Mouse (Mus musculus): ENCODE measurements around the gene Cdc42ep5. TPM values are rescaled to one million over a fixed set of nuclear protein-coding genes. Genes with fewer than 3 reads are reported as not detected.

The Cdc42ep5 gene
- polyA plus RNA-seq, 1 experiment from 2014 or later: 23.5 TPM

- Histone ChIP-seq H3K4me3 (peak within 1 kb of the TSS; percentile 68), H3K36me3 (no peaks in the 10 kb centered on the region), H3K27me3 (ENCODE audit: insufficient read depth, poor library complexity, severe bottlenecking) (peaks cover 16% of the 10 kb centered on the region; the same call in 1 of the 2 replicates), H3K27ac (peak within 1 kb of the TSS; percentile 89), H3K4me1 (replicated peaks) (peaks cover 55% of the 10 kb centered on the region), H3K9me3 (no peaks in the 10 kb centered on the region)
- WGBS: under 1% methylated on average over 36 of the region's 37 CpGs
- DNase-seq (ENCODE audit: low spot score): peak; percentile 62
Observed at GRCm38 (mm10) chr7:4119344-4119902, 45.2 kb downstream of the Cdc42ep5 start, which contains the start of gene Ttyh1. Gene Ttyh1, plus strand, starts transcription at chr7:4119408.

GRCm38 (mm10) chr7:4117050-4117814 lies 47.4 kb downstream of the Cdc42ep5 start:
- Histone ChIP-seq H3K27ac (no peak overlapping the region), H3K9me3 (no peaks in the 10 kb centered on the region), H3K36me3 (no peaks in the 10 kb centered on the region), H3K4me1 (replicated peaks) (peaks cover 33% of the 10 kb centered on the region), H3K27me3 (ENCODE audit: insufficient read depth, poor library complexity, severe bottlenecking) (peaks cover 12% of the 10 kb centered on the region; the same call in 1 of the 2 replicates), H3K4me3 (no peak overlapping the region)
- no peak for DNase-seq (ENCODE audit: low spot score)
- WGBS: 71% methylated on average over 8 of the region's 8 CpGs

DNA sequence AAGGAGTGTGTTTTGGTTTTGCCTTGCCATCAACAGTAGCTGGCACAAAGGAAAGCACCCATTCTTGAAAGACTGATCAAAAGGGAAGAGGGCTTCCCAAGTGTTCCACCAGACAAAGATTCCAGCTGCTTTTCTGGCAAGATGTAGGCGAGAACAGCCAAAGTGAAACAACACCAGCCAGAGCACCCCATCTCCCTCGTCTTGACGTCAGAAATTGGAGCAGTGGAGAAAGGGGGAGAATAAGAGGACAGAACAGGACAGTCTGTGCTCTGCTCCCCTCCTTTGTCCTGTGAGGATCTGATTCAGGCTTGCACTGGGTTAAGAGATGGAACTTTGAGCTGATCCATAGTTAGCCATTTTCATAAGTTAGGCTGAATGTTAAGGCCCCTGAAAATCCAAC lies 52.9 kb downstream of the Cdc42ep5 start:
- Histone ChIP-seq H3K36me3 (no peaks in the 10 kb centered on the region), H3K4me3 (no peak overlapping the region), H3K27ac (no peak overlapping the region), H3K4me1 (replicated peaks) (no peaks in the 10 kb centered on the region), H3K27me3 (ENCODE audit: insufficient read depth, poor library complexity, severe bottlenecking) (no peaks in the 10 kb centered on the region), H3K9me3 (no peaks in the 10 kb centered on the region)
- DNase-seq (ENCODE audit: low spot score): no peak
- 60% methylated on average over 3 of the region's 3 CpGs for WGBS

DNA sequence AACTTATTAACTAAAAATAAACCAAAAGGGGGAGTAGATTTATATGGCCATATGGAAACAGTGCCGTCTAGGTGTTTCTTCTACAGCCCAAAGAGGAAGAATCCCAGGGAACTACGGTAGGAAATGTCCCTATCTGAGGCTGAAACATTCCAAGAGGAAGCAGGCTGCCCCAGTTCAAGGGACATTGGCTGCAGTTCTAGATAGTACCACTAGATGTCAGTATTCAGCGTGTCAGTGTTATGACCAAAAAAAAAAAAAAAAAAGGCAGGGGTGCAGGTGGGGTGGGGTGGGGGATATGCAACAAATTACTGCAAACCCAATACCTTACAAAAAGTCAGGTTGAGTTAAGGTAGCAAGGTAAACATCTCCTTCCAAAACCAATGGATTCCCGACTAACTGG lies 61.2 kb downstream of the Cdc42ep5 start:
- Histone ChIP-seq H3K9me3 (no peaks in the 10 kb centered on the region), H3K4me1 (replicated peaks) (no peaks in the 10 kb centered on the region), H3K27me3 (ENCODE audit: insufficient read depth, poor library complexity, severe bottlenecking) (no peaks in the 10 kb centered on the region), H3K27ac (no peak overlapping the region), H3K36me3 (no peaks in the 10 kb centered on the region), H3K4me3 (no peak overlapping the region)
- DNase-seq (ENCODE audit: low spot score): peak; percentile 15
- WGBS: 16% methylated on average over 4 of the region's 4 CpGs

Other genes with a start within 250 kb of the Cdc42ep5 start
- gene Lilra6, start 249.4 kb downstream of the Cdc42ep5 start, polyA plus RNA-seq (2016; fragmentation: Nextera tagmentation; extraction: Ambion mirVana): not detected in 2 replicates
- gene Lair1, start 101.7 kb downstream of the Cdc42ep5 start, polyA plus RNA-seq (2016; fragmentation: Nextera tagmentation; extraction: Ambion mirVana): 1.2 and 1.7 TPM in 2 replicates
- gene Ttyh1, start 45.5 kb downstream of the Cdc42ep5 start, polyA plus RNA-seq (2016; fragmentation: Nextera tagmentation; extraction: Ambion mirVana): 31.2 and 67.4 TPM in 2 replicates
- 68.7 and 91.4 TPM in 2 replicates for gene Leng8, start 27.8 kb downstream of the Cdc42ep5 start, polyA plus RNA-seq (2016; fragmentation: Nextera tagmentation; extraction: Ambion mirVana)
- 1.6 and 2.5 TPM in 2 replicates for gene Leng9, start 14.5 kb downstream of the Cdc42ep5 start, polyA plus RNA-seq (2016; fragmentation: Nextera tagmentation; extraction: Ambion mirVana)
- not detected in 2 replicates for gene Lilra5, start 72.9 kb upstream of the Cdc42ep5 start, polyA plus RNA-seq (2016; fragmentation: Nextera tagmentation; extraction: Ambion mirVana)
- gene Ncr1, start 172.9 kb upstream of the Cdc42ep5 start, polyA plus RNA-seq (2016; fragmentation: Nextera tagmentation; extraction: Ambion mirVana): not detected in 2 replicates
- gene Gp6, start 232.9 kb upstream of the Cdc42ep5 start, polyA plus RNA-seq (2016; fragmentation: Nextera tagmentation; extraction: Ambion mirVana): 0.10 and 0.50 TPM in 2 replicates